Mouse (Mus musculus) kidney, adult 2 months (tissue): ENCODE results near the gene Rpl3.

ENCODE experiments used
- CTCF ChIP-seq: fragments of 200-500 bp; conservative IDR thresholded peaks from 2 replicates; pipeline ENCODE4 v1.5.1; 2011; ENCODE audit warnings: low read depth, mild to moderate bottlenecking, control low read depth, low read length, moderate library complexity, mixed read lengths; ENCODE audit not compliant: insufficient read depth, insufficient read length
- POLR2A ChIP-seq: fragments of 200-500 bp; IDR thresholded peaks from one replicate; pipeline ENCODE4 v1.6.1; 2011; ENCODE audit warnings: low read depth, low read length, control low read depth

- TF ChIP-seq CTCF (no peak), POLR2A (no peak)
Measured at GRCm38 (mm10) chr15:80038110-80038391, 53.6 kb downstream of the Rpl3 start.
